10 mouse cellular contexts compared by ENCODE assay signal in the genomic region with DNA sequence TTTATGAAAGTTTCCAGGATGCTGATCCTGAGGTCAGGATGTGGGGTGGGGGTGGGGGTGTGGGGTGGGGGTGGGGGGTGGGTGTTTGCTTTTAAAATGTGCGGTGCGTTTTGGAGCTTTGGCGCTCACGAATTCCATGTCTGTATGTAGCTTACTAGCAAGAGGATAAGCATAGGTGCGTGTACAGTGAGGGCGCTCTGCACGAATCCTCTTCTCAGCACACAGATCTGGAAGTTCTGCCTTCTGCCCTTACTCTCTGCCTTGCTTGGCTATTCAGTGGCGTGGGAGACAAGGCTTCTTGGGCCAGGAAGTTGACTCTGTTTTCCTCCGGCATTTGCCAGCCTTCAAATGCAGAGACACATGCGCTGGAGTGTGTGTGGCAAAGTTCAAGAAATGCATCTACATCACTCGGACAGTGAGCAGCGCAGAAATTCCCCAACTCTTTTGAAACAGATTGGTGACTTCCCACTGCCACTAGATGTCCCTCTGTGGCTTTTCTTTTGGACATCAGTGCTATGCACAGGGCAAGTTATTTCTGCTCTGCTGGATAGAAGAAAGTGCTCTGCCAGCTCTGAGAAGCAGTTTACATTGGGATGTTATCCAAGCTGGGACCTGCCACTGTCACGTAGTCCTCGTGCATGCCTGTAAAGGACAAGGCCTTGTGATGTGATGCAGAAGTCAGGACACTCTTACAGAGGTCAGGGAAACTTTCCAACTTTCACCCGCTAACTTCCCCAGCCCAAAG. TPM values are rescaled to one million over a fixed set of nuclear protein-coding genes. Genes with fewer than 3 reads are reported as not detected.
DNase-seq lines count a peak whose midpoint lies in the region; ATAC-seq and TF ChIP-seq lines count a peak whose summit lies in the region.
"Had no signal": no experiment of that assay in that cellular context is flagged by ENCODE, and none has a peak within 500 bp of the region (broad histone marks: within the 10 kb centered on the region; RNA-seq: fewer than 3 reads in every experiment).

No protein-coding gene starts in this region.

- intact Hi-C loops in left cerebral cortex, adult 2 months (cut with DNase I), result loop anchor here (5.0 to 10.0 kb wide), 6 partner anchors 251 to 1403 kb away; no protein-coding TSS in a partner anchor

- H3K36me3 ChIP-seq in kidney, adult 2 months (ENCODE audit: control insufficient read depth, insufficient read depth, low read length), result no peaks in the 10 kb centered on the region
- no peaks in the 10 kb centered on the region for H3K36me3 ChIP-seq in forebrain, embryonic 12.5 days (replicated peaks)
- no peaks in the 10 kb centered on the region for H3K36me3 ChIP-seq in hindbrain, embryonic 12.5 days
- H3K36me3 ChIP-seq: embryonic facial prominence, embryonic 15.5 days had no signal

- H3K27me3 ChIP-seq in kidney, adult 2 months (replicated peaks; ENCODE audit: control insufficient read depth, insufficient read depth, low read length), result no peaks in the 10 kb centered on the region
- H3K27me3 ChIP-seq in forebrain, embryonic 12.5 days, result no peaks in the 10 kb centered on the region
- H3K27me3 ChIP-seq in hindbrain, embryonic 12.5 days, result no peaks in the 10 kb centered on the region
- H3K27me3 ChIP-seq: embryonic facial prominence, embryonic 15.5 days had no signal

- peak; percentile 79 for ATAC-seq in forebrain, embryonic 12.5 days (ENCODE audit: low FRiP score)
- peak; percentile 68 for ATAC-seq in hindbrain, embryonic 12.5 days (ENCODE audit: low FRiP score)
- ATAC-seq in megakaryocyte, adult 5-6 weeks (ENCODE audit: poor library complexity, severe bottlenecking), result no peak

- no peaks in the 10 kb centered on the region for H3K4me1 ChIP-seq in kidney, adult 2 months (ENCODE audit: control insufficient read depth, insufficient read depth, low read length)
- H3K4me1 ChIP-seq in forebrain, embryonic 12.5 days, result no peaks in the 10 kb centered on the region
- no peaks in the 10 kb centered on the region for H3K4me1 ChIP-seq in hindbrain, embryonic 12.5 days
- H3K4me1 ChIP-seq: embryonic facial prominence, embryonic 15.5 days had no signal

- peak; percentile 25 for DNase-seq in kidney, adult 2 months
- DNase-seq in kidney, adult 18-20 months, result no peak
- DNase-seq in left cerebral cortex, adult 2 months (ENCODE audit: extremely low spot score in 1 of 2, low spot score in 2 of 2), result peak; percentile 22 to 31
- peak; percentile 16 for DNase-seq in neural tube, embryonic 10.5 days (ENCODE audit: extremely low spot score, low spot score)
- DNase-seq in thymus, postnatal 25 days, result no peak

- H3K4me2 ChIP-seq in forebrain, embryonic 12.5 days, result no peak overlapping the region
- no peak overlapping the region for H3K4me2 ChIP-seq in hindbrain, embryonic 12.5 days (replicated peaks)
- H3K4me2 ChIP-seq: embryonic facial prominence, embryonic 15.5 days had no signal

- no peak overlapping the region for H3K9ac ChIP-seq in forebrain, embryonic 12.5 days
- no peak overlapping the region for H3K9ac ChIP-seq in hindbrain, embryonic 12.5 days
- H3K9ac ChIP-seq: embryonic facial prominence, embryonic 15.5 days had no signal

- no peak overlapping the region for H3K4me3 ChIP-seq in kidney, adult 2 months (ENCODE audit: insufficient read depth, low read depth, low read length)
- no peak overlapping the region for H3K4me3 ChIP-seq in forebrain, embryonic 12.5 days (replicated peaks)
- H3K4me3 ChIP-seq in hindbrain, embryonic 12.5 days, result no peak overlapping the region
- H3K4me3 ChIP-seq in left cerebral cortex, adult 2 months, result no peak overlapping the region
- H3K4me3 ChIP-seq: embryonic facial prominence, embryonic 15.5 days; myocyte had no signal

- 47% methylated on average over 15 of the region's 15 CpGs for WGBS in kidney, adult 2 months
- WGBS in forebrain, embryonic 12.5 days, result 71% methylated on average over 15 of the region's 15 CpGs
- WGBS in hindbrain, embryonic 12.5 days, result 74% methylated on average over 15 of the region's 15 CpGs

- TF ChIP-seq POLR2A in kidney, adult 2 months (IDR thresholded peaks at IDR 0.05; ENCODE audit: low read depth, low read length), result no peak

- no peaks in the 10 kb centered on the region for H3K9me3 ChIP-seq in forebrain, embryonic 12.5 days
- no peaks in the 10 kb centered on the region for H3K9me3 ChIP-seq in hindbrain, embryonic 12.5 days (replicated peaks)
- H3K9me3 ChIP-seq: embryonic facial prominence, embryonic 15.5 days had no signal

- no peak overlapping the region for H3K27ac ChIP-seq in kidney, adult 2 months (ENCODE audit: insufficient read depth, low read depth, low read length)
- no peak overlapping the region for H3K27ac ChIP-seq in forebrain, embryonic 12.5 days
- no peak overlapping the region for H3K27ac ChIP-seq in hindbrain, embryonic 12.5 days
- no peak overlapping the region for H3K27ac ChIP-seq in left cerebral cortex, adult 2 months
- H3K27ac ChIP-seq: embryonic facial prominence, embryonic 15.5 days had no signal

- TF ChIP-seq CTCF in kidney, adult 2 months (conservative IDR thresholded peaks at IDR 0.05; ENCODE audit: insufficient read depth, insufficient read length, low read depth, low read length), result peak; percentile 37; the same call in 1 of the 2 replicates
- peak; percentile 69 for TF ChIP-seq CTCF in left cerebral cortex, adult 2 months (IDR thresholded peaks at IDR 0.05)

RNA-seq across cellular contexts. Expression of gene Mgst1, which starts 31.5 kb away (rescaled TPM):
- 411 and 435 TPM in 2 replicates for polyA plus RNA-seq in kidney, adult 2 months (2012; rRNA removed)
- 40.0 and 45.4 TPM in 2 replicates for polyA plus RNA-seq in forebrain, embryonic 12.5 days (2016; fragmentation: Nextera tagmentation; extraction: Ambion mirVana)
- 75.7 and 91.8 TPM in 2 replicates for polyA plus RNA-seq in hindbrain, embryonic 12.5 days (2016; fragmentation: Nextera tagmentation; extraction: Ambion mirVana)
- total RNA-seq in left cerebral cortex, adult 2 months (2021), result 1 to 10 TPM; 8.6 to 9.6 TPM
- total RNA-seq in megakaryocyte, adult 5-6 weeks (2015), result 794 and 848 TPM in 2 replicates
- total RNA-seq in megakaryocyte, adult 5-6 weeks (2017), result 656 and 657 TPM in 2 replicates

Comparison
In these comparisons a context has a peak if more than half of its experiments do, and no peak if none do; other contexts are left out.
1. DNase-seq: peak in kidney, adult 2 months (single experiment), left cerebral cortex, adult 2 months (2 of 2) and neural tube, embryonic 10.5 days (single experiment); none in kidney, adult 18-20 months (single experiment) and thymus, postnatal 25 days (single experiment).